Mouse (Mus musculus): ENCODE measurements at regions not wholly inside any gene's neighbourhood (a gene's known extent, or its start where the extent isn't known, plus 50 kb on each side); places are given as distances from the start of the nearest gene placed in this dataset.

DNA sequence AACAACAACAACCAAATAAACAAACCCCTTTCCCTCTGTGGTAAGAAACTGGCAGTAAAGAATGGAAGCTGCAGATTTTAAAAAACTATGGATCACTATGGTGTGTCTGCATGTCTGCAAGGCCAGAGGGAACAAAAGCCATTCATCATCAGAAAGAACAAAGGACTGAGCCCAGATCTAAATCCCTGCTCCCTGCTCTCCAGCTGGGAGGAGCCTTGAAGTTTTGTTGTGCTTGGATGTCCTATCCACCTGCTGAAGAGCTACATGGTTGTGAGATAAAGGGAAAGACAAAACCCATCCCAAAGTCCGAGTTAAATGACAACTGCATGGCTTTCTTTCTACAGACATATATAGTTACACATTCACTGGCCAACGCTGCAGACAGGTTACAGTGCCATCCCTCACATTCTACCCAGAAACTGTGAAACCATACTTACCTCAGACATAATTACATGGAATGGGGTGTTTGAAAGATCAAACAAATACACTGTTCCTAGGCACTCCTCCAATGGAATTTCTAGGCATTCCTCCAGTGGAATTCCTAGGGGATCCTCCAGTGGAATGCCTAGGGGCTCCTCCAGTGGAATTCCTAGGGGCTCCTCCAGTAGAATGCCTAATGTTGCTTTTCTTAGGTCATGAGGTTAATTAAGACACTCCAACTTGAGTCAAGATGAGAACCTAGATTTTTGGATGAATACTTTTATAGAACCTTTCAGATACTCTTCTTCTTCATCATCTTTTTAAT is 2054.2 kb downstream of the A830018L16Rik start:
- no peak for TF ChIP-seq CTCF (IDR thresholded peaks at IDR 0.05; ENCODE audit: extremely low read depth, insufficient read depth, low read length)
- TF ChIP-seq POLR2A (IDR thresholded peaks at IDR 0.05; ENCODE audit: extremely low read depth, insufficient read depth, low read length): no peak
